In the genomic region with DNA sequence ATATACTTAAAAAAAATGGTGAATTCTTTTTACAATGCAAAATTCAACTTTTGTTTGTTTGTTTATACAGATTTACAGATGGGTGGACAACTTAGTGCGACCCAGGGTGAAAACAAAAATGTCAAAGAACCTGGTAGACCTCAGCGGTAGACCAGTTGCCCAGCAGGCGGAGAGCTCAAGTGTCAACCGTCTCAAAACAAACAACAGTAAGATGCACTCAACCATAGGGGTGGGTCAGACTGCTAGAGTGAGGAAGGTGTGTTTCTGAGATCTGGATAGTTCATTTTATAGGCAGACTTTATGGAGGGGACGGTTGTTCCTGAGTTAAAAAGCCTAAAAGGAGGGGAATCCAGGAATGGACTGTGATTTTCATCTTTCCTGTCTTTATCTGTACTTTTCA, we compare ENCODE assay signal across 25 mouse cellular contexts. TPM values are rescaled to one million over a fixed set of nuclear protein-coding genes. Genes with fewer than 3 reads are reported as not detected.
"Had no signal": no experiment of that assay in that cellular context is flagged by ENCODE, and none has a peak within 500 bp of the region (broad histone marks: within the 10 kb centered on the region; RNA-seq: fewer than 3 reads in every experiment).

No protein-coding gene starts in this region.

- ATAC-seq: hindbrain, embryonic 16.5 days; inflammation-experienced regulatory T-cells, adult 6 months; intestine, embryonic 15.5 days; intestine, postnatal 0 days; liver, postnatal 0 days had no signal

- H3K9ac ChIP-seq: heart, embryonic 12.5 days; hindbrain, embryonic 12.5 days; hindbrain, embryonic 14.5 days; intestine, embryonic 15.5 days; limb, embryonic 12.5 days; liver, embryonic 13.5 days; liver, embryonic 15.5 days; liver, postnatal 0 days had no signal

- H3K9me3 ChIP-seq: heart, embryonic 10.5 days; heart, embryonic 12.5 days; hindbrain, embryonic 10.5 days; hindbrain, embryonic 12.5 days; intestine, embryonic 15.5 days; limb, embryonic 10.5 days; limb, embryonic 12.5 days; liver, embryonic 13.5 days; liver, embryonic 15.5 days had no signal

- H3K4me1 ChIP-seq: heart, embryonic 10.5 days; hindbrain, embryonic 10.5 days; limb, embryonic 10.5 days; liver, embryonic 13.5 days; liver, embryonic 15.5 days had no signal

- H3K27ac ChIP-seq: heart, embryonic 10.5 days; hindbrain, embryonic 10.5 days; hindbrain, embryonic 12.5 days; hindbrain, embryonic 14.5 days; intestine, embryonic 15.5 days; layer of hippocampus, adult 2 months; left cerebral cortex, adult 2 months; limb, embryonic 10.5 days; limb, embryonic 12.5 days; liver, embryonic 13.5 days; liver, embryonic 15.5 days had no signal

- H3K27me3 ChIP-seq: heart, embryonic 12.5 days; hindbrain, embryonic 12.5 days; intestine, embryonic 15.5 days; limb, embryonic 12.5 days; liver, embryonic 13.5 days; liver, embryonic 15.5 days had no signal

- H3K36me3 ChIP-seq: heart, embryonic 10.5 days; limb, embryonic 10.5 days; liver, embryonic 13.5 days; liver, embryonic 15.5 days had no signal

- DNase-seq: gastrocnemius, postnatal 14 days; heart, adult 18-20 months; heart, postnatal 10 days; heart, postnatal 4 days; kidney, adult 18-20 months; kidney, postnatal 14 days; kidney, postnatal 4 days; liver; liver, embryonic 13.5 days; liver, postnatal 0 days had no signal

- H3K4me3 ChIP-seq: heart, embryonic 10.5 days; heart, embryonic 12.5 days; hindbrain, embryonic 10.5 days; hindbrain, embryonic 12.5 days; intestine, embryonic 15.5 days; layer of hippocampus, adult 2 months; left cerebral cortex, adult 2 months; limb, embryonic 10.5 days; limb, embryonic 12.5 days; liver, embryonic 13.5 days; liver, embryonic 15.5 days had no signal

- H3K4me2 ChIP-seq: heart, embryonic 12.5 days; hindbrain, embryonic 12.5 days; hindbrain, embryonic 14.5 days; intestine, embryonic 15.5 days; limb, embryonic 12.5 days; liver, embryonic 11.5 days; liver, embryonic 13.5 days; liver, embryonic 15.5 days had no signal

RNA-seq across cellular contexts. Expression of a gene that starts 29.3 kb away (rescaled TPM):
- polyA plus RNA-seq: hindbrain, embryonic 10.5 days; hindbrain, embryonic 12.5 days; inflammation-experienced regulatory T-cells, adult 6 months; liver, embryonic 11.5 days had no signal
